Mouse (Mus musculus) cerebellum, adult 2 months (tissue): ENCODE measurements around the gene Ubac2. TPM values are rescaled to one million over a fixed set of nuclear protein-coding genes. Genes with fewer than 3 reads are reported as not detected.

ENCODE experiments used
- DNase-seq, 2 experiments: peaks; one replicate each; pipeline ENCODE4 v3.0.0; 2021
- H3K27ac ChIP-seq: fragments of 200-500 bp; 2 replicates; pipeline ENCODE4 v1.5.1; 2012; ENCODE audit warnings: low read length, control low read depth, inconsistent platforms; ENCODE audit not compliant: insufficient read depth
- H3K27me3 ChIP-seq: fragments of 200-500 bp; 2 replicates; pipeline ENCODE4 v1.6.1; 2012; ENCODE audit warnings: inconsistent platforms, mild to moderate bottlenecking, low read length, moderate library complexity; ENCODE audit not compliant: control insufficient read depth, insufficient read depth
- H3K4me1 ChIP-seq: fragments of 200-500 bp; 2 replicates; pipeline ENCODE4 v1.6.1; 2011; ENCODE audit warnings: low read length; ENCODE audit not compliant: control insufficient read depth, insufficient read depth
- H3K4me3 ChIP-seq: fragments of 200-500 bp; replicated peaks from 2 replicates; pipeline ENCODE3; 2011; ENCODE audit warnings: mild to moderate bottlenecking, low read depth, low read length, control low read depth; ENCODE audit not compliant: insufficient read depth
- CTCF ChIP-seq: fragments of 200-500 bp; IDR thresholded peaks from 2 replicates; pipeline ENCODE4 v1.5.1; 2011; ENCODE audit warnings: low read depth, mild to moderate bottlenecking, control low read depth, low read length, moderate library complexity, borderline replicate concordance; ENCODE audit not compliant: insufficient read depth
- POLR2A ChIP-seq: fragments of 200-500 bp; IDR thresholded peaks from 2 replicates; pipeline ENCODE4 v1.6.1; 2011; ENCODE audit warnings: low read length, control low read depth, borderline replicate concordance; ENCODE audit not compliant: insufficient read depth
- WGBS: fragments of 180-500 bp; shearing (Covaris S2); methylation state at CpG from one replicate; pipeline ENCODE4 v1.1.7; 2018; 5-methylcytosine and 5-hydroxymethylcytosine counted together
- polyA plus RNA-seq: library from polyadenylated mRNA; depleted of rRNA; stranded (reverse); fragments of >200 nt; gene quantifications from 2 replicates; pipeline ENCODE4 v1.2.3, GENCODE M21; 2012

Gene Ubac2
- polyA plus RNA-seq, 1 experiment, result 44.4 TPM

DNA sequence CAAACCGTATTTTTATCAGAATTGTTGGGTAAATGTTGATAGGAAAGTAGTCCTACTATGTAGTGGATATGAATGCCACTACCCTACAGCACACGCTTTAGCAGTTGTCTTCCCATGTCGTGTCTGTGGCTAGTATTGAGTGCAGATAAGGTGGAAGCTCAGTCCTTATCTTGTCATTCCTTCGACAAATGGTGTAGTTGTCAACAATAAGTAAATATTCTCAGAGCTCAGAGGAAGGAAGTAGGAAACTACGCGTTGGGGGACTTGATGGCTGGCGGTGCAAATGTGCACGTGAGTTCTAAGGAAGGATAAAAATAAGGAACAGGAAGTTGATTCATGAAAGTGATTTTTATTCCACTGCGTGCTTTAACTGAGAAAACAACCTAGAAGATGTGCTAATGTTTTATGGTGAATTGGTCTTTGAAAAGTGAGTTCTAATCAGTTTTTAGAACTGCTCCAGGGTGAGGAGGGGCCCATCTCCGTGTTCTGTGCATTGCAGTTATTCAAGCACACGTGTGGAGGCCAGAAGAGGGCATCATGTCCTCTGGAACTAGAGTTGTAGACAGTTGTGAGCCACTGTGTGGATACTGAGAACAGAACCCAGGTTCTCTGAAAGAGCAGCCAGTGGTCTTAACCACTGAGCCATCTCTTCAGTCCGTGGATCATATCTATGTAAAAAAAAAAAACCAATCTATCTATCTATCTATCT lies 51.0 kb downstream of the Ubac2 start:
- DNase-seq, result no peak
- no peak for TF ChIP-seq POLR2A
- no peaks in the 10 kb centered on the region for H3K27me3 ChIP-seq
- 90% methylated on average over 12 of the region's 12 CpGs for WGBS
- no peak overlapping the region for H3K27ac ChIP-seq
- peaks cover 4% of the 10 kb centered on the region for H3K4me1 ChIP-seq
- no peak overlapping the region for H3K4me3 ChIP-seq

- no peaks in the 10 kb centered on the region for H3K4me1 ChIP-seq
- DNase-seq, result no peak
- 81% methylated on average over 7 of the region's 7 CpGs for WGBS
- no peak overlapping the region for H3K4me3 ChIP-seq
- no peaks in the 10 kb centered on the region for H3K27me3 ChIP-seq
- no peak overlapping the region for H3K27ac ChIP-seq
- TF ChIP-seq CTCF (no peak), POLR2A (no peak)
Measured at GRCm38 (mm10) chr14:121930731-121931383, 52.4 kb downstream of the Ubac2 start.

DNA sequence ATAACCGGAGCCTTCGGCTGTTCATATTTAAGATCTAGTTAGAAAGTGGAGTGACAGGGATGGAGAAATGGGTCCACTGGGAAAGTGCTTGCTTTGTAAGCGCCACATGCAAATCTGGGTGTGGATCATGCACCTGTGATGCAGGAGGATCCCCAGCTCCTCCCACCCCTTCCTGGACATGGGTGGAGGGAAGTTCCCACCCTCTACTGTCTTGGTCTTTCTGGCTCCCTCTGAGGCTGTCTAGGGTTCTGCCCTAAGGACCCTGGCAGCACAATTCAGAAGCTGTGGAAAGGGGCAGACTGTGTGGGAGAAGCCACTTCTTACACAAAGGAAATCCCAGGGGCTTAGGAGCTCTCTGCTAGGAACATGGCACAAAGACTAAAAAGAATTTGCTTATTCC lies 53.2 kb downstream of the Ubac2 start:
- no peaks in the 10 kb centered on the region for H3K27me3 ChIP-seq
- H3K4me1 ChIP-seq, result no peaks in the 10 kb centered on the region
- no peak for DNase-seq
- WGBS, result 96% methylated on average over 3 of the region's 3 CpGs
- no peak overlapping the region for H3K27ac ChIP-seq
- H3K4me3 ChIP-seq, result no peak overlapping the region
- TF ChIP-seq POLR2A (no peak), CTCF (no peak)

DNA sequence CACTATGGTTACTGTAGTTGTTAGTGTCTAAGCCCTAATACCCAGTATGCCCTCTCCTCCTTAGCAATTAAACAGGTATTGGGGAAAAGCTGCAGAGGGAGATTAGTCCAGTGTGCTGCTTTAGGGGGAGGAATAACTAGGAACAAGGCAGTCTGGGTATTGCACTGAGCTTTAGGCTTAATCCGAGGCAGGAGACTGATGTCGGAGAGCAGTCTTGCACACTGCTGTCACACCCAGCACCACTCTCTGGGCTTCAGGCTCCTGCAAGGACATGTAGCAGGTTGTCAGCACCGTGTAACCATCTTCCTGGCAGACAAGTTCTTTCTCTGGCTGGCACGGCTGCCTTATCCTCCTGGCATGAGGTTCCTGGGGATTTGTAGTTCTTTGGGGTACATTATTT lies 53.8 kb downstream of the Ubac2 start:
- no peak overlapping the region for H3K4me3 ChIP-seq
- WGBS, result 72% methylated on average over 4 of the region's 4 CpGs

DNA sequence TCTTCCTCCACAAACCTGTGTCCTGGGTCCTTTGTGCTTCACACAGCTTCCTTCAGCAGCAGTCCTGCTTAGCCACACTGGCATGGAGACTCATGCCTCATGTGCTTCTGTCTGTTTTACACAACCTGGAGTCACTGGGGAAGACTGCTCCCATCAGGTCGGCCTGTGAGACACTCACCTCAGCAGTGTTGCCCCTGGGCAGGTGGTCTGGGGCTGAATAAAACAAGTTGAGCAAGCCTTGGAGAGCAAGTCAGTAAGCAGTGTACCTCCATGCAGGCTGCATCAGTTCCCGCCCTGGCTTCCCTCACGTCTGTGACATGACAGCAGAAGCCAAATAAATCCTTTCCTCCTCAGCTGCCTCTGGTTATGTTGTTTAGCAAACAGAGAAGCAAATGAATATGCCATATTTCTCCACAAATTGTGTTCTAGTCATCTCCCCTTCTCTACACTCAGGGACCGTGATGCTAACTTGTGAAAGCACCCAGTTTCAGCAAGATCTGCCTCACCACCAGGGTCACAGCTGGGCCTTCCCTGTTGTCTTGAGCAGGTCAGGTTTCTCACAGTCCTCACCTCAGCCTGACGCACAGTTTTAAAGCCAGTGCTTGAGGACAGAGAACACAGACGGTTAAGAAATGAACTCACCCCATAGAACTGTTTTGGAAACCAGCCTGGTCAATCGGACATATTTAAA lies 55.6 kb downstream of the Ubac2 start:
- TF ChIP-seq CTCF (no peak), POLR2A (no peak)

More for the DNA sequence above, 53.8 kb downstream of the Ubac2 start:
- no peaks in the 10 kb centered on the region for H3K27me3 ChIP-seq
- no peak overlapping the region for H3K27ac ChIP-seq
- no peak for DNase-seq
- no peaks in the 10 kb centered on the region for H3K4me1 ChIP-seq
- no peak for TF ChIP-seq POLR2A
- TF ChIP-seq CTCF, result no peak

DNA sequence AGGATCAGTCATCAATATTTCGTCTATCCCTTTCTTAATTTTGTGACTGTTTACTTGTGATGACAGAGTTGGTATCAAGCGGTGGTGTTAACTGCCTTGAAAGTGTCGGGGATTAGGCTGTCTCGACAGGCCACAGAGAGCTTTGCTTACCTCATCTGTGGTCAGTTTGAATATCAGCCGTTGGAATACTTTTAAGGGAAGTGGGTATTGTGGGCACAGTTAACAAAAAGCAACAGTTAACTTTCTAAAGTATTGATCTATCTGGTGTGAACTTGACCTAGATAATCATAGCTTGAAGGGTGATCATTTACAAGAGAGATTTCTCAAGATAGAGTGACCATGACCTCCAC lies 56.2 kb downstream of the Ubac2 start:
- WGBS, result 96% methylated on average over 5 of the region's 5 CpGs
- no peak for DNase-seq
- Histone ChIP-seq H3K4me1 (no peaks in the 10 kb centered on the region), H3K27me3 (no peaks in the 10 kb centered on the region), H3K27ac (no peak overlapping the region), H3K4me3 (no peak overlapping the region)
- TF ChIP-seq POLR2A (no peak), CTCF (no peak)

More for the DNA sequence above, 55.6 kb downstream of the Ubac2 start:
- Histone ChIP-seq H3K27ac (no peak overlapping the region), H3K4me3 (no peak overlapping the region), H3K27me3 (no peaks in the 10 kb centered on the region), H3K4me1 (no peaks in the 10 kb centered on the region)
- WGBS, result 93% methylated on average over 7 of the region's 7 CpGs
- no peak for DNase-seq

DNA sequence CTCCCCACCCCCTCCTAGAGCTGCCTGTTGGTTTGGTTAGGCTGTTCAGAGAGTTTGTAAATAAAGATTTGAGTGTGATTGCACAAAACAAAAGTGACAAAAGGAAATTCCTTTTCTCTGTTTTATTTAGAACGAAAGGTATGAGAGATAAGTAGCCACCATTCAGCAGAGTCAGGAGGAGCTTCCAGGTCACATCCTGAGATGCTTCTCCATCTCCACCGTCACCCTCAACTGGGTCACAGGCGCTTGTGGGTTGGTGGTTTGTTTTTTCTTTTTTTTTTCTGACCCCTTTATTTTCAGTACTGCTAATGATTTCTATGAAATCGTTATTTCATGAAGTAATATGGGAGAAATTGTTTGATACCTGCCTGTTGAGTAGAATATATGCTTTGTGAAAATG lies 57.9 kb downstream of the Ubac2 start:
- Histone ChIP-seq H3K27ac (no peak overlapping the region), H3K4me3 (no peak overlapping the region), H3K4me1 (no peaks in the 10 kb centered on the region), H3K27me3 (no peaks in the 10 kb centered on the region)
- WGBS, result 97% methylated on average over 4 of the region's 4 CpGs
- DNase-seq, result no peak
- TF ChIP-seq CTCF (no peak), POLR2A (no peak)

DNA sequence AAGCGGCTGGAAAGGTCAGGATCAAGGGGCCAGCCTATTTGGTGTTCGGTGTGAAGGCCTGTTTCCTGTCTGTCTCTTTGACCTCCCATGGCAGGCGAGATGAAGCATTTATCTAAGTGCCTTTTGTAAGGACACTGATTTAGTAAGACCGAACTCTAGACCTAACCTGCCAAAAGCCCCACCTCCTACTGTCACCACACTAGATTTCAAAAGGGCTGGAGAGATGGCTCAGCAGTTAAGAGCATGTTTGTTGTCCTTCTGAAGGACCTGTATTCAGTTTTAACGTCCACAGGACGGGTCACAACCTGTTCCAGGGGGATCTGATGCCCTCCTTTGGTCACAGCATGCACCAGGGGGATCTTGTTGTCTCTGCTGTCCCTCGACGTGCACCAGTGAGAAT lies 58.4 kb downstream of the Ubac2 start:
- Histone ChIP-seq H3K4me3 (no peak overlapping the region), H3K27me3 (no peaks in the 10 kb centered on the region), H3K27ac (no peak overlapping the region), H3K4me1 (no peaks in the 10 kb centered on the region)
- whole genome bisulfite sequencing, result 76% methylated on average over 8 of the region's 8 CpGs
- DNase-seq, result no peak
- TF ChIP-seq POLR2A, result no peak
- TF ChIP-seq CTCF, result no peak
